In genomic region chr11:72052221-72052620, GRCm38 (mm10) we compare ENCODE assay signal across 17 mouse cellular contexts. TPM values are rescaled to one million over a fixed set of nuclear protein-coding genes. Genes with fewer than 3 reads are reported as not detected.
"Had no signal": no experiment of that assay in that cellular context is flagged by ENCODE, and none has a peak within 500 bp of the region (broad histone marks: within the 10 kb centered on the region; RNA-seq: fewer than 3 reads in every experiment).

No protein-coding gene starts in this region.

- H3K9ac ChIP-seq: limb, embryonic 12.5 days; liver, embryonic 13.5 days; liver, postnatal 0 days; lung, embryonic 15.5 days; midbrain, embryonic 15.5 days; neural tube, embryonic 12.5 days; stomach, embryonic 15.5 days had no signal

- ATAC-seq: inflammation-experienced regulatory T-cells, adult 6 months; intestine, postnatal 0 days had no signal

- H3K4me3 ChIP-seq: liver, embryonic 13.5 days; lung, embryonic 15.5 days; midbrain, embryonic 10.5 days; stomach, embryonic 15.5 days had no signal

- H3K27ac ChIP-seq: kidney, postnatal 0 days; limb, embryonic 12.5 days; liver, embryonic 13.5 days; lung, embryonic 15.5 days; macrophage; midbrain, embryonic 10.5 days; neural tube, embryonic 12.5 days; stomach, embryonic 15.5 days had no signal

- H3K9me3 ChIP-seq: limb, embryonic 12.5 days; liver, embryonic 13.5 days; lung, embryonic 15.5 days; midbrain, embryonic 10.5 days; midbrain, embryonic 15.5 days; neural tube, embryonic 12.5 days; stomach, embryonic 15.5 days had no signal

- H3K4me1 ChIP-seq: liver, embryonic 13.5 days had no signal

- H3K4me2 ChIP-seq: liver, embryonic 13.5 days; lung, embryonic 15.5 days had no signal

- H3K36me3 ChIP-seq: limb, embryonic 12.5 days; liver, embryonic 13.5 days; midbrain, embryonic 15.5 days; neural tube, embryonic 12.5 days had no signal

RNA-seq across cellular contexts. Expression of gene Pimreg, which starts 10.4 kb away (rescaled TPM):
- total RNA-seq: layer of hippocampus, adult 18-20 months; monocyte, adult 5-6 weeks; neutrophil, adult 5-6 weeks had no signal

RNA-seq across cellular contexts. Expression of gene Aipl1, which starts 14.9 kb away (rescaled TPM):
- total RNA-seq: layer of hippocampus, adult 18-20 months; layer of hippocampus, postnatal 36 days; left cerebral cortex, postnatal 36 days; neutrophil, adult 5-6 weeks had no signal
